Mouse (Mus musculus): Measurements from ENCODE around the gene Eef1e1. TPM values are rescaled to one million over a fixed set of nuclear protein-coding genes. Genes with fewer than 3 reads are reported as not detected.

Gene Eef1e1
- polyA plus RNA-seq, 1 experiment from 2014 or later: 9.5 TPM

DNA sequence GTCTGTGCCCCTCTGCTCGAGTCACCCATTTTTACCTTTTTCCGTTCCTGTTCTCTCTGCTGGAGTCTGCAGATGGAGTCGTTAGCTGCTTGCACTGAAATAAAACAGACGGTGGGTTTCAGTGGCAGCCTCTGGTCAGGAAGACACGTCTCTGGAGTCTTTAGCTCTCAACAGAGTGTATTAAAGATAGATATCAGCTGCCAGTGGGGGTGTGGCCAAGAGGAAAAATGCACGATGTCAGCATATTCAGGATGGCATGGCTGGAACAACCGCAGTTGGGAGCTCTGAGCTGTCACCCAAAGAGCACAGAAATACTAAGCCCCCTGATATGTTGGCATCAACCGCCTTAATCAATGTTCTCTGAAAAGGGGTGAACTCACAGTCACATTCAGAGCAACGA is 46.2 kb downstream of the Eef1e1 start:
- peaks cover 9% of the 10 kb centered on the region; the same call in 1 of the 2 replicates for H3K36me3 ChIP-seq (ENCODE audit: inconsistent target)
- 96% methylated on average over 9 of the region's 9 CpGs for WGBS (ENCODE audit: missing documents)

DNA sequence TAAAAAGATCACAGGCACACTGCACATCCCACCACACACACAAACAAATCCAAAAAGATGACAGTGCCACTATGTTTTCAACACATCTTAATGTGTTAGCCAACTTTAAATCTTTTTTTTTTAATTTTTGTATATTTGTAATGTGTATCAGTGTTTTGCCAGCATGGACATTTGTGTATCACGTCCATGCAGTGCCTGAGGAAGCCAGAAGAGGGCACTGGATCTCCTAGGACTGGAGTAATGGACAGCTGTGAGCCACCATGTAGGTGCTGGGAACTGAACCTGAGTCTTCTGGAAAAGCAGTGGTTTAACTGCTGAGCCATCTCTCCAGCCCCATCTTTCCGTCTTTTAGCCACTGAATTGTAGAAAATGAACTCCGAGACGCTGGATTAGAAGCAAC is 46.7 kb downstream of the Eef1e1 start:
- Histone ChIP-seq H3K79me2 (ENCODE audit: inconsistent target) (no peaks in the 10 kb centered on the region), H3K27ac (no peak overlapping the region), H3K36me3 (ENCODE audit: inconsistent target) (peaks cover 9% of the 10 kb centered on the region; the same call in 1 of the 2 replicates), H3K4me3 (ENCODE audit: inconsistent target) (no peak overlapping the region)
- 99% methylated on average over 4 of the region's 4 CpGs for WGBS (ENCODE audit: missing documents)

More for the DNA sequence above, 46.2 kb downstream of the Eef1e1 start:
- Histone ChIP-seq H3K79me2 (ENCODE audit: inconsistent target) (no peaks in the 10 kb centered on the region), H3K27ac (no peak overlapping the region), H3K4me3 (ENCODE audit: inconsistent target) (no peak overlapping the region)

DNA sequence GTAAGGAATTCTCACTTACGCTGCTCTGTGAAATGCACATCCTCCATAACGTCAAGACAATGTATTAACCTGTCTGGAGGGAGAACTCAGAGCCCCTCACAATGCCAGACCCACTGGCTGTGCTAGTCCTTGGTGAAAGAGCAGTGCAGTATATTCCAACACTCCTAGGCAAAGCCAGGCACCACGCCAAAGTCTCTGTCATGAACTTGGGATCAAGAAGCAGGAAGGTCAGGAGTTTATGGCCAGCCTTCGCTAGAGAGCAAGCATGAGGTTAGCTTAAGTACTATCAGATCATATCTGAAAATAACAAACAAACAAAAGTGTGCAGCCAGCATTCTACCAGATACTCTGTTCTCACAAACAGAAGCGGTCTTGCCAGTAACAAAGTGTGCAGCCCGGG is 48.5 kb downstream of the Eef1e1 start:
- H3K79me2 ChIP-seq (ENCODE audit: inconsistent target): no peaks in the 10 kb centered on the region
- no peak overlapping the region for H3K27ac ChIP-seq
- H3K4me3 ChIP-seq (ENCODE audit: inconsistent target): no peak overlapping the region
- H3K36me3 ChIP-seq (ENCODE audit: inconsistent target): peaks cover 9% of the 10 kb centered on the region; the same call in 1 of the 2 replicates
- 91% methylated on average over 6 of the region's 6 CpGs for WGBS (ENCODE audit: missing documents)

DNA sequence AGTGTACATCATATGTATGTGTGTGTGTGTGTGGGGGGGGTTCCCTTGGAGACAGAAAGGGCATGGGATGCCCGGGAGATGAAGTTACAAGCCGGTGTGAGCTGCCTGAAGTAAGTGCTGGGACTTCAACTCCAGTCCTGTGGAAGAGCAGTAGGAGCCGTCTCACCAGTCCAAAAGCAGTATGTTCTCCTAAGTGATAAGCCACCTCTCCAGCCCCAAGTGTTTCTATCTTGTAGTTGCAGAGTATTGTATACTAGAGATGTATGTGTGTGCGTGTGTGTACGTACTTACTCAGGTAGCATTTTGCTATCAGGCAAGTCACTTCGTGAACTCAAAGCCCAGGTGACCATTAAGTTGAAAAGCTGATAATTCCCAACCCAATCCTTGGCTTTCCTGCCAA is 51.7 kb downstream of the Eef1e1 start:
- 99% methylated on average over 6 of the region's 6 CpGs for WGBS (ENCODE audit: missing documents)
- Histone ChIP-seq H3K27ac (no peak overlapping the region), H3K79me2 (ENCODE audit: inconsistent target) (no peaks in the 10 kb centered on the region), H3K36me3 (ENCODE audit: inconsistent target) (peaks cover 11% of the 10 kb centered on the region; the same call in 1 of the 2 replicates), H3K4me3 (ENCODE audit: inconsistent target) (no peak overlapping the region)

DNA sequence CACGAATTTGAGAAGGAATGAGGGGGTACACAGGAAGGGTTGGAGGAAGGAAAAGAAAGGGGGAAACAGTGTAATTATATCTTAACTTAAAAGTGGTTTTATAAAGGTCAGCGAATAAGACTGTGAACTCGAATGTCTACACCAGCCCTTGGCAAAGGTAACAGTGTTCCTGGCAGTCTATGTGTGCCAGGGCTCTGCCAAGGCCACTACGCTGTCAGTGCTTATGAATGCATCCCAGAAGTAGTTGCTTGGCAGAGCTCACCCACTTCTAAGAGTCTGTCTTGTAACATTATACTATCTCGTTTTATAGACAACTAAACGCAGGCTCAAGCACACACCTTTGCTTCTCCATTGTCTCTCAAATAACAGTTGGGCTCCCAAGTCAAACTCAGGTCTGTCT is 53.5 kb downstream of the Eef1e1 start:
- Histone ChIP-seq H3K27ac (no peak overlapping the region), H3K79me2 (ENCODE audit: inconsistent target) (no peaks in the 10 kb centered on the region), H3K4me3 (ENCODE audit: inconsistent target) (no peak overlapping the region), H3K36me3 (ENCODE audit: inconsistent target) (peaks cover 11% of the 10 kb centered on the region; the same call in 1 of the 2 replicates)
- WGBS (ENCODE audit: missing documents): 88% methylated on average over 6 of the region's 6 CpGs

DNA sequence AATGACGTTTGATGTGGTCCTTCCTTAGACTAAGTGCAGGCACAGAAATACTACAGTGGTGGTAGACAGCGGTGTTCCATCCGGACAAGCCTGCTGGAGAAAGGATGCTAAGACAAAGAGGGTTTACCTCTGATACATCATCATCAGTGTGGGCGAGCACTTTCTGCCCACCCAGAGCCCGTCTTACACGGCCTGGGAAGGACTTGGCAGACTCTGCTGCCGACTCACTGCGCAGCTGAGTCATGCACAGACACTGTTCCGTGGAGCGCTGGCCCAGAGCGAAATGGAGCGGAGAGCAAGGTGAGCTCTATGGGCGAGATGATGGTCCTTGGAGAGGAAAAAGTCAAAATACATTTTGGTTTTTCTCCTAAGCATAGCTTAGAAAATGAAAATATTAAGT is 55.9 kb downstream of the Eef1e1 start:
- H3K4me3 ChIP-seq (ENCODE audit: inconsistent target): no peak overlapping the region
- H3K79me2 ChIP-seq (ENCODE audit: inconsistent target): no peaks in the 10 kb centered on the region
- peaks cover 11% of the 10 kb centered on the region; the same call in 1 of the 2 replicates for H3K36me3 ChIP-seq (ENCODE audit: inconsistent target)
- no peak overlapping the region for H3K27ac ChIP-seq
- WGBS (ENCODE audit: missing documents): 95% methylated on average over 13 of the region's 13 CpGs

DNA sequence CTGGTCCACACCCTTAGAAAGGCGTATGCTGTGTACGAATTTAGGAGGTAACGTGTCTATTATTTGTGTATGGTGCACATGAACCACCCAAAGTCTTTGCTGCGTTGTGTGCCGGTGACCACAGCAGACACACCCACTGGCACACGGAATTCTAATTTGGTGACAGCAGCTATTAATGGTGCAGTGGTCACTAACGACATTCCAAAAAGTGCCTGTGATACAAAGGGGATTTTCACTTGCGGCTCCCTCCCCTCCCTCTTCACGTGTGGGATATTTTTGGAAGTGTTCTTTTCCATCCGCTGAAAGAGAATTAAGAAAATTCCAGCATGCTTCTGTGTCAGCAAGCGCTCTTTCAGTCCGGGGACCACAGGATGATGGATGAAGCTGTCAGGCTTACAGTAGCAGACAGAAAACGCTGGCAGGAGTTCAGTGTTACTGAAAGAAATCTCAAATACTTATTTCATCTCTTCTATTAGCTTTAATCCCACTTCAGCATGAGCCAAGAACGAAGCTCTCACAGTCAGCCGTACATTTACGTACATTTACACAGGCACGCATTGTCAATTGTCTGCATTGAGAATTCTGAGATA is 56.5 kb downstream of the Eef1e1 start:
- Histone ChIP-seq H3K79me2 (ENCODE audit: inconsistent target) (no peaks in the 10 kb centered on the region), H3K36me3 (ENCODE audit: inconsistent target) (peaks cover 11% of the 10 kb centered on the region; the same call in 1 of the 2 replicates), H3K4me3 (ENCODE audit: inconsistent target) (no peak overlapping the region), H3K27ac (no peak overlapping the region)
- 94% methylated on average over 17 of the region's 17 CpGs for WGBS (ENCODE audit: missing documents)

DNA sequence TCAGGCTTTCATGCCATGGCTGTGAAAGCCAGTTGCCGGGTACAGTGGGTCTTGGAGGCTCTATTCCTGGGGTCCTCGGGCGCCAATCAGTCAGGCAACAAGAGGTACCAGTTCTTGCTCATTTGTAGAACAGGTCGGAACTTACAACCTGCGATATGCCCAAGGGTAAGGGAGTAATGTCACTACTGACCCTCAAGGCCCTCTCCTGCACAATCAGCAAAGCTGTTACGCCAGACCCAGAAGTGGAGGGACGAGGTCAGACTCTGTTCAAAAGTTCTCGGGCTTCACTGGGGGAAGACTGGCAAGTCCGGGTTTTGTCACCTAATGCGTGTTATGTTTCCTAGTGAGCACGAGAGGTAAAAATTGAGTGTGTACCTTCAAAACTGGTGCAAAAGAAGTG is 58.0 kb downstream of the Eef1e1 start:
- Histone ChIP-seq H3K4me3 (ENCODE audit: inconsistent target) (no peak overlapping the region), H3K27ac (no peak overlapping the region), H3K79me2 (ENCODE audit: inconsistent target) (no peaks in the 10 kb centered on the region), H3K36me3 (ENCODE audit: inconsistent target) (peaks cover 11% of the 10 kb centered on the region; the same call in 1 of the 2 replicates)
- 87% methylated on average over 11 of the region's 11 CpGs for WGBS (ENCODE audit: missing documents)

DNA sequence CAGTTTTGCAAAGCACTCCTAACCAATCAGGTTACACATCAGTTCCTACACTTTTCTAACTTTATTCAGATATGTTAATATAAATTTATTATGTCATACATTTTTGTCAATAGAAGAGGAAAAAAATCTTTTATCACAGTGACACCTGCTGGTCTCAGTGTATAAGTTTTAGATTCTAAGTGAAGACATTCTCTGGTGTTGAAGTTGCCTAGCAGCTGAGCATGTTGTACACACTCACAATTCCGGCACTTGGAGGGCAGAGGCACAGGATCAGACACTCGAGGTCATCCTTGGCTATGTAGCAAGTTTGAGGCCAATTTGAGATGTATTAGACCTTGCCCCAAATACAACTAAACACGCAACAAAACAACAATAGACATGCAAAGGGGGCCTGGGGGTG is 61.8 kb downstream of the Eef1e1 start:
- Histone ChIP-seq H3K36me3 (ENCODE audit: inconsistent target) (no peaks in the 10 kb centered on the region), H3K79me2 (ENCODE audit: inconsistent target) (no peaks in the 10 kb centered on the region), H3K27ac (no peak overlapping the region), H3K4me3 (ENCODE audit: inconsistent target) (no peak overlapping the region)
- WGBS (ENCODE audit: missing documents): 94% methylated on average over 3 of the region's 3 CpGs

DNA sequence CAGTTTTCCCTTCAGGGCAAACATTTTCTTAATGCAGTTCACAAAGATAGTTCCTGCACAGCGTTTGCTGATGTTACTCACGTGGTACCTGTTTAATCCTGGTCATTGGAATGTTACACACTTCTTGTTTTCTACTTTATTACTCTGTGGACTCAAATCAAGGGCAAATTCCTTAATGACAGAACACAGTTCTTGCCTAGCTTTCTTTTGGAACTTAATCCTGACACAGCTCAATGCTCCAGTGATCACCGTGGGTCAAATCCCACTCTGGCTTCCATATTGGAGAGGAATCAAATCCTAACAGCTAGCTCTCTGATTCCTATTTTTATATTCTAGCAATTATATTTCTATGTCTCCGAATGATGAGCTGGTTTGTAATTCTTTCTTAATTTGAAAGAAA is 62.4 kb downstream of the Eef1e1 start:
- H3K27ac ChIP-seq: no peak overlapping the region
- H3K4me3 ChIP-seq (ENCODE audit: inconsistent target): no peak overlapping the region
- H3K79me2 ChIP-seq (ENCODE audit: inconsistent target): no peaks in the 10 kb centered on the region
- WGBS (ENCODE audit: missing documents): 93% methylated on average over 4 of the region's 4 CpGs
- no peaks in the 10 kb centered on the region for H3K36me3 ChIP-seq (ENCODE audit: inconsistent target)

Other genes with a start within 250 kb of the Eef1e1 start
- gene Txndc5, start 130.2 kb downstream of the Eef1e1 start, polyA plus RNA-seq (2018): 51.8 to 76.9 TPM (median 52.4 TPM) in 3 replicates
- gene Bloc1s5, start 23.9 kb downstream of the Eef1e1 start, polyA plus RNA-seq (2018): 4.7 to 12.0 TPM (median 5.2 TPM) in 3 replicates